Mouse (Mus musculus): Measurements from ENCODE around the gene C1qtnf7. TPM values are rescaled to one million over a fixed set of nuclear protein-coding genes. Genes with fewer than 3 reads are reported as not detected.

C1qtnf7 gene
- polyA plus RNA-seq, 1 experiment from 2014 or later = 7.0 TPM

GRCm38 (mm10) chr5:43521369-43521768 lies 6.0 kb downstream of the C1qtnf7 start:
- Histone ChIP-seq H3K4me1 (ENCODE audit: control insufficient read depth in 2 of 2, insufficient read depth in 2 of 2, low read length in 2 of 2) (peaks cover 3 to 4% of the 10 kb centered on the region in 2 experiments; a peak in 1 of 4 replicates), H3K9me3 (ENCODE audit: control insufficient read depth, low read length) (no peaks in the 10 kb centered on the region), H3K4me2 (ENCODE audit: low read length) (no peak overlapping the region), H3K27ac (replicated peaks in 1 of 2; ENCODE audit: control insufficient read depth in 1 of 2, insufficient read depth in 1 of 2, low read depth in 2 of 2, low read length in 2 of 2) (no peak overlapping the region), H3K4me3 (ENCODE audit: control insufficient read depth in 1 of 2, insufficient read depth in 1 of 2, low read depth in 1 of 2, low read length in 2 of 2) (no peak overlapping the region), H3K27me3 (ENCODE audit: control insufficient read depth, insufficient read depth, low read length) (no peaks in the 10 kb centered on the region), H3K9ac (ENCODE audit: low read length) (no peak overlapping the region), H3K36me3 (ENCODE audit: control insufficient read depth, insufficient read depth, low read length) (no peaks in the 10 kb centered on the region)
- ATAC-seq (ENCODE audit: insufficient number of reproducible peaks, insufficient read depth, low FRiP score, low read depth) = no peak
- 73% methylated on average over 7 of the region's 7 CpGs for WGBS

GRCm38 (mm10) chr5:43522866-43523265 lies 7.5 kb downstream of the C1qtnf7 start:
- no peaks in the 10 kb centered on the region for H3K27me3 ChIP-seq (ENCODE audit: control insufficient read depth, insufficient read depth, low read length)
- no peak for ATAC-seq (ENCODE audit: insufficient number of reproducible peaks, insufficient read depth, low FRiP score, low read depth)
- H3K9me3 ChIP-seq (ENCODE audit: control insufficient read depth, low read length) = no peaks in the 10 kb centered on the region
- 72% methylated on average over 1 of the region's 1 CpGs for WGBS
- H3K9ac ChIP-seq (ENCODE audit: low read length) = no peak overlapping the region
- no peaks in the 10 kb centered on the region for H3K4me1 ChIP-seq (ENCODE audit: control insufficient read depth in 2 of 2, insufficient read depth in 2 of 2, low read length in 2 of 2)
- no peak overlapping the region for H3K4me2 ChIP-seq (ENCODE audit: low read length)
- no peaks in the 10 kb centered on the region for H3K36me3 ChIP-seq (ENCODE audit: control insufficient read depth, insufficient read depth, low read length)
- H3K4me3 ChIP-seq (ENCODE audit: control insufficient read depth in 1 of 2, insufficient read depth in 1 of 2, low read depth in 1 of 2, low read length in 2 of 2) = no peak overlapping the region
- no peak overlapping the region for H3K27ac ChIP-seq (replicated peaks in 1 of 2; ENCODE audit: control insufficient read depth in 1 of 2, insufficient read depth in 1 of 2, low read depth in 2 of 2, low read length in 2 of 2)

- 66% methylated on average over 6 of the region's 6 CpGs for WGBS
Observed at GRCm38 (mm10) chr5:43526874-43527584, 11.7 kb downstream of the C1qtnf7 start.

GRCm38 (mm10) chr5:43530186-43530585 lies 14.8 kb downstream of the C1qtnf7 start:
- no peak overlapping the region for H3K27ac ChIP-seq (replicated peaks in 1 of 2; ENCODE audit: control insufficient read depth in 1 of 2, insufficient read depth in 1 of 2, low read depth in 2 of 2, low read length in 2 of 2)
- no peak overlapping the region for H3K4me3 ChIP-seq (ENCODE audit: control insufficient read depth in 1 of 2, insufficient read depth in 1 of 2, low read depth in 1 of 2, low read length in 2 of 2)
- WGBS = 72% methylated on average over 3 of the region's 3 CpGs
- H3K27me3 ChIP-seq (ENCODE audit: control insufficient read depth, insufficient read depth, low read length) = no peaks in the 10 kb centered on the region
- no peak overlapping the region for H3K4me2 ChIP-seq (ENCODE audit: low read length)
- H3K9me3 ChIP-seq (ENCODE audit: control insufficient read depth, low read length) = no peaks in the 10 kb centered on the region
- no peak overlapping the region for H3K9ac ChIP-seq (ENCODE audit: low read length)
- no peaks in the 10 kb centered on the region for H3K4me1 ChIP-seq (ENCODE audit: control insufficient read depth in 2 of 2, insufficient read depth in 2 of 2, low read length in 2 of 2)
- no peaks in the 10 kb centered on the region for H3K36me3 ChIP-seq (ENCODE audit: control insufficient read depth, insufficient read depth, low read length)
- no peak for ATAC-seq (ENCODE audit: insufficient number of reproducible peaks, insufficient read depth, low FRiP score, low read depth)

More at GRCm38 (mm10) chr5:43526874-43527584, 11.7 kb downstream of the C1qtnf7 start:
- Histone ChIP-seq H3K4me1 (ENCODE audit: control insufficient read depth in 2 of 2, insufficient read depth in 2 of 2, low read length in 2 of 2) (no peaks in the 10 kb centered on the region), H3K4me2 (ENCODE audit: low read length) (no peak overlapping the region), H3K4me3 (ENCODE audit: control insufficient read depth in 1 of 2, insufficient read depth in 1 of 2, low read depth in 1 of 2, low read length in 2 of 2) (no peak overlapping the region), H3K27ac (replicated peaks in 1 of 2; ENCODE audit: control insufficient read depth in 1 of 2, insufficient read depth in 1 of 2, low read depth in 2 of 2, low read length in 2 of 2) (no peak overlapping the region), H3K27me3 (ENCODE audit: control insufficient read depth, insufficient read depth, low read length) (no peaks in the 10 kb centered on the region), H3K9ac (ENCODE audit: low read length) (no peak overlapping the region), H3K9me3 (ENCODE audit: control insufficient read depth, low read length) (no peaks in the 10 kb centered on the region), H3K36me3 (ENCODE audit: control insufficient read depth, insufficient read depth, low read length) (no peaks in the 10 kb centered on the region)
- ATAC-seq (ENCODE audit: insufficient number of reproducible peaks, insufficient read depth, low FRiP score, low read depth) = no peak

- Histone ChIP-seq H3K4me2 (ENCODE audit: low read length) (no peak overlapping the region), H3K27ac (replicated peaks in 1 of 2; ENCODE audit: control insufficient read depth in 1 of 2, insufficient read depth in 1 of 2, low read depth in 2 of 2, low read length in 2 of 2) (no peak overlapping the region), H3K4me3 (ENCODE audit: control insufficient read depth in 1 of 2, insufficient read depth in 1 of 2, low read depth in 1 of 2, low read length in 2 of 2) (no peak overlapping the region), H3K36me3 (ENCODE audit: control insufficient read depth, insufficient read depth, low read length) (no peaks in the 10 kb centered on the region), H3K9ac (ENCODE audit: low read length) (no peak overlapping the region), H3K4me1 (ENCODE audit: control insufficient read depth in 2 of 2, insufficient read depth in 2 of 2, low read length in 2 of 2) (no peaks in the 10 kb centered on the region), H3K27me3 (ENCODE audit: control insufficient read depth, insufficient read depth, low read length) (no peaks in the 10 kb centered on the region), H3K9me3 (ENCODE audit: control insufficient read depth, low read length) (no peaks in the 10 kb centered on the region)
- WGBS = 81% methylated on average over 1 of the region's 1 CpGs
- ATAC-seq (ENCODE audit: insufficient number of reproducible peaks, insufficient read depth, low FRiP score, low read depth) = no peak
Observed at GRCm38 (mm10) chr5:43530886-43531285, 15.5 kb downstream of the C1qtnf7 start.

GRCm38 (mm10) chr5:43538322-43539167 lies 23.2 kb downstream of the C1qtnf7 start:
- no peak overlapping the region for H3K9ac ChIP-seq (ENCODE audit: low read length)
- no peak overlapping the region for H3K4me3 ChIP-seq (ENCODE audit: control insufficient read depth in 1 of 2, insufficient read depth in 1 of 2, low read depth in 1 of 2, low read length in 2 of 2)
- H3K27me3 ChIP-seq (ENCODE audit: control insufficient read depth, insufficient read depth, low read length) = no peaks in the 10 kb centered on the region
- H3K36me3 ChIP-seq (ENCODE audit: control insufficient read depth, insufficient read depth, low read length) = no peaks in the 10 kb centered on the region
- no peak for ATAC-seq (ENCODE audit: insufficient number of reproducible peaks, insufficient read depth, low FRiP score, low read depth)
- H3K9me3 ChIP-seq (ENCODE audit: control insufficient read depth, low read length) = no peaks in the 10 kb centered on the region
- no peaks in the 10 kb centered on the region for H3K4me1 ChIP-seq (ENCODE audit: control insufficient read depth in 2 of 2, insufficient read depth in 2 of 2, low read length in 2 of 2)
- no peak overlapping the region for H3K27ac ChIP-seq (replicated peaks in 1 of 2; ENCODE audit: control insufficient read depth in 1 of 2, insufficient read depth in 1 of 2, low read depth in 2 of 2, low read length in 2 of 2)
- no peak overlapping the region for H3K4me2 ChIP-seq (ENCODE audit: low read length)
- WGBS = 77% methylated on average over 14 of the region's 14 CpGs

- 61% methylated on average over 3 of the region's 3 CpGs for whole genome bisulfite sequencing
- no peak overlapping the region for H3K4me2 ChIP-seq (ENCODE audit: low read length)
- H3K4me1 ChIP-seq (ENCODE audit: control insufficient read depth in 2 of 2, insufficient read depth in 2 of 2, low read length in 2 of 2) = no peaks in the 10 kb centered on the region
- H3K27ac ChIP-seq (replicated peaks in 1 of 2; ENCODE audit: control insufficient read depth in 1 of 2, insufficient read depth in 1 of 2, low read depth in 2 of 2, low read length in 2 of 2) = no peak overlapping the region
- no peak for ATAC-seq (ENCODE audit: insufficient number of reproducible peaks, insufficient read depth, low FRiP score, low read depth)
- no peaks in the 10 kb centered on the region for H3K27me3 ChIP-seq (ENCODE audit: control insufficient read depth, insufficient read depth, low read length)
- no peaks in the 10 kb centered on the region for H3K36me3 ChIP-seq (ENCODE audit: control insufficient read depth, insufficient read depth, low read length)
- H3K9me3 ChIP-seq (ENCODE audit: control insufficient read depth, low read length) = no peaks in the 10 kb centered on the region
- H3K9ac ChIP-seq (ENCODE audit: low read length) = no peak overlapping the region
- no peak overlapping the region for H3K4me3 ChIP-seq (ENCODE audit: control insufficient read depth in 1 of 2, insufficient read depth in 1 of 2, low read depth in 1 of 2, low read length in 2 of 2)
Observed at GRCm38 (mm10) chr5:43539168-43539516, 23.8 kb downstream of the C1qtnf7 start.

Measured in heart, embryonic 14.5 days (tissue).